Mouse (Mus musculus) kidney, postnatal 4 days (tissue): Measurements from ENCODE around the gene Epor.
A peak's percentile ranks its signal among the peaks of the same experiment; 100 is the strongest.

Experiments used
- DNase-seq, 2 experiments: peaks; one replicate each; pipeline ENCODE4 v3.0.0; 2021; ENCODE audit warnings: mixed read lengths in 2 of 2

The Epor gene

DNA sequence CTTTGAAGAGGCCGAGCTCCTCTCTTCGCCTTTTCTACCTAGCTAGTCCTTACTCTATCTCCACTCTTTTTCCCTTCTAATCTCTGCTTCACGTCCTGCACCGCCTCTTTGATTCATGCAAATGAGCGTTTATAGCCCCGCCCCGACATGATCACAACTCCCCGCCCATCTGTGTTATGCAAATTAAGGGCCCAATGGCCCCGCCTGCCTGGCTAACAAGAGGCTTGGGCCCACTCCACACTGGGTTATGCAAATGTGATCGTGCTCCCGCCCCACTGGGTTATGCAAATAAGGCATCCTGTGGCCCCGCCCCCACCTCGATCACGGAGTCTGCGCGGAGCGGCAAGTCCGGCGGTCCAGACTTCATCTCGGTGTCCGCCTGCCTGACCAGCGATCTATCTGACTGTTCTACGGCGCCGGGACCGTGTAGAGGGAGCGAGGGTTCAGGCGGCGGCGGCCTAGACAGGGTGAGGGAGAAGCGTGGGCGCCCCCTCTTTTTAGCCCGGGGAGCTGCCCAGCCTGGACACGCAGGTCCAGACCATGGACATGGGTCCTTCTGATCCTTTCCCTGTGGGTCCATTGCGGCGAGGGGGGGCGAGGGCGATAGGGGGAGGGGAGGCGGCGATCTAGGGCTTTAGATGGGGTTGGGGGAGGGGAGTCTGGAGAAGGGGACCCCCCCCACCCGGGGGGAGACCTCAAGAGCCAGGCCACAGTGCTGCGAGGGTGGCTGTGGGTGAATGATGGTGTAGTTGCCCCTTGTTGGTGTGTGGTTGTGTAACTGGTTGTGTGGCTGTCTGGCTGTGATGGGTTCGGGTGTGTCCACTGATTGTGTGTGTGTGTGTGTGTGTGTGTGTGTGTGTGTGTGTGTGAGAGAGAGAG is 26.4 kb downstream of the Epor start, which contains the start of gene Plppr2:
Gene Plppr2, plus strand, starts transcription at position 342 of the 879 bp plus-strand sequence.
- DNase-seq, result peak; percentile 99

DNA sequence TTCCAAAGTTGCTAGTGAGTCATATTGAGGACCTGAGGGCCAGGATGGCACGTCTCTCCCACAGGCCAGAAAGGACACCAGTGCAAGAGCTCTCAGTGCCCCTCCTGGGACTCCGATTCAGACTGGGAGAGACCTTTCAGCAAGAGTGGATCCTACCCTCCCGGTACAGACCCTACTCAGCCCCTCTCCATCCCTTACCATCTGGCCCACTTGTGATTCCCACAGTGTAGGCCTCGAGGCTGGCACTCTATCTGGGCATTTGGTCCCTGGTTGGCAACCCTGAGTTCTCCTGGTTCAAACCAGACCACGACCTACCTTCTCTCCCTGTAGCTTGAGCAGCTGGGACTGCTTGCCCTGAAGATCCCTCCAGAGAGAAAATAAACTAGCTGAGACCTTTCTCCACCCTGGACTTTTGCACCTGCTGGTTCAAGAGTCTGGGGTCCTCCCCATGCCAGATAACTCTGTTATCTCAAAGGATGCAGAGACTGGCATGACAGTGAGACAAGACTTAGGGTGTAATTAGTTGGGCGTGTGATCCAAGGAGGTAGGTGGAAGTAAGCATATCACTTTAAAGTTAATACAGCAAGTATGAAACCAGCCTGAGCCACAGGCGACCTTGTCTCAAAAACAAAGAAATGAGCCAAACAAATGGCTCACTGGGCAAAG is 27.7 kb downstream of the Epor start:
- DNase-seq, result no peak

DNA sequence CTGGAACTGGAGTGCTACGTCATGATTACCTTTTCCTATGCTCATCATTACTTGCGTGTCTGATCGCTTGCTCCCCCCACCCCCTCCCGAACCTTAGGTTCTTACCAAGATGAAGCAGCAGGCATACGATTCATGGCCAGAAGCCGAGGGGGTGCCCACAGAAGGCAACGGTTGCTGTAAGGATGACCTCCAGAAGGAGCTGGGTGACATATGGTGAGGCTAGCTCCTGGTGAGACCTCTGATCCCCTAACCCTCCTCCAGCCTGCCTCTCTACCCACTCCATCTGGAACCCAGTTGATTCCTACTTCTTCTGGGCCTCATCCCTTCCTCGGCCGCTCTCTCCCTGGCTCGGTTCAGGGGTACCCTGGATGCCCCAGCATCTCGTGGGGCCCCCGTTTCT is 29.3 kb downstream of the Epor start:
- DNase-seq, result no peak

DNA sequence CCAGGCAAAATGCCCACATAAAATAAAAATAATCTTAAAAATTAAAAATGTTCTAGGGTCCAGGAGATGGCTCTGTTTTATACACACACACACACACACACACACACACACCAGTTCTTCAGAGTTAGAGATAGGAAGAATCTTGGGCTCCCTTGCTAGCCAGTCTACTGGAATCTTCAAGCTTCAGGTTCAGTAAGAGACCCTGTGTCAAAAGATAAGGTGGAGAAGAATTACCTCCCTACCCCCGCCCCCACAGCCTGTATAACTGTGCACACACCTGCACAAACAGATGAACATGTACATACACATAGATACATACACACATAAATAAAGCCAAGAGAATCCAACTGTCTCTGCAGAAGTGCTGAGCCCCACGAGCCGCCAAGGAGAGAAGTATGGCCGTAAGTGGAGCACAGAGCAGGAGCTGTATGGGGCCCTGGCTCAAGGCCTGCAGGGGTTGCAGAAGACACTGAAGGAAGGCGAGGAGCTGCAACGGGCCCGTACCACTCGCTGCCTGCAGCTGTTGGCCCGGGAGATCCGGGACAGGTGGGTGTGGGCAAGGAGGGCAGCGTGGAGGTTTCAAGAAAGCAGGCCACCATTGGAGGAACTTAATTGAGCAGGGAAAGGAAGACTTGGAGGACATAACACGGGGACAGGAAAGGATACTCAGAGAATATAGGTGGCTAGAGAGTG is 30.7 kb downstream of the Epor start:
- no peak for DNase-seq

DNA sequence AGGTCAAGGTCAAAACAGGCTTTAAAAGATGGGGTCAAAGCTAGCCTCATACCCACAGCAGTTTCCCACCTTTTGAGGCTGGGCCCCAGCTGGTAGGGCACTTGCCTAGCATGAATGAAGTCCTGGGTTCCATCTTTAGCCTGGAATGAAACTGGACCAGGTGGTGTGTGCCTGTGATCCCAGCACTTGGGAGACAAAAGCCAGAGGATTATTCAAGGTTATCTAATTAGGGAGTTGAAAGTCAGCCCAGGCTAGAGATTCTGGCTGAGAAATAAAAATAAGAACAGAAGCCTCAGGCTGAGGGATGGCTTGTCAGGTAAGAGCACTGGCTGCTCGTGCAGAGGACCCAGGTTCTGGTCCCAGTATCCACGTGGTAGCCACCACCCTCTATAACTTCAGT is 31.3 kb downstream of the Epor start:
- DNase-seq, result no peak

DNA sequence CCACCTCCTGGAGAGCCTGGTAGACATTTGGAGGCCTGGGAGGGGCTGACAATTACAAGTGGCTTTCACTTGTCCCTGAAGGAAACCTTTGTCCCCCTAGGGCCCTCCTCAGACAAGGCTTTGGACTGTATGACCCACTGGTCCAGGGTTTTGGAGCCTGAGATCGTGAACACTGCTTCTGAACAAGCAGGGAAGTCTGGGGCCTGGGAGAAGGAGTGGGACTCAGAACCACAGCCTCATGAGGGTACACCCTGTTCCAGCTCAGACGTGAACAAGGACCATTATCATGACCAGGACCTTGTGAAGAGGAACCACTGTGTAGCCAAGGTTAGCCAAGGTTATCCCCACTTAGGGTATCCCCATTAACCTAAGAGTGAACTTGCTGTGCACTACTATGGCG is 34.1 kb downstream of the Epor start:
- DNase-seq, result no peak

DNA sequence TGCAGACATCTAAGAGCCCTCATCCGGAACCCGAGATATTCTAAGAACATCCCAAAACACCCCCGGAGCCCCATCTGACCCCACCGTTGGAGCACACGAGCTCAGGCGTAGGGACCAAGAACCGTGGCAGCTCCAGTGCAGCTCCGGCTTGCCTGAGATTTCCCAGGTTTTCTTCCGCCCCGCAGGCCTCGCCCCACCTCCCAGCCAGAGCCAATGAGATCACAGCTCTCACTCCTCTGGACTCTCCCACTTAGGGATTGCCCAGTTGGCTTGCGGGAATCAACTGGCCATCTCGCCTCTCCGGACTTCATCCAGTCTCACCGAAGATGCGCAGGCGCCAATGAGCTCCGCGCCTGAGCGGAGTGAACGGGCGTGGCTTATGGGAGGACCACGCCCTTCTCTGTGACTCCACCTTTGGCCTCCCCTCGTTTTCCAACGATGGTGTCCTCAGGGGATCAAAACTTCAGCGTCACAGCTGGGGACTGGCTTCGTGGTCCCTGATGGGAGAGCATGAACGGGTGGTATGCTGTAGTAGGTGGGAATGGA is 36.0 kb downstream of the Epor start, which contains the start of the genes Ccdc159 and Tmem205:
Gene Ccdc159, plus strand, starts transcription at position 264 of the 546 bp plus-strand sequence.
Gene Tmem205, minus strand, starts transcription at position 349 of the 546 bp plus-strand sequence.
- DNase-seq, result peak; percentile 91 to 96

DNA sequence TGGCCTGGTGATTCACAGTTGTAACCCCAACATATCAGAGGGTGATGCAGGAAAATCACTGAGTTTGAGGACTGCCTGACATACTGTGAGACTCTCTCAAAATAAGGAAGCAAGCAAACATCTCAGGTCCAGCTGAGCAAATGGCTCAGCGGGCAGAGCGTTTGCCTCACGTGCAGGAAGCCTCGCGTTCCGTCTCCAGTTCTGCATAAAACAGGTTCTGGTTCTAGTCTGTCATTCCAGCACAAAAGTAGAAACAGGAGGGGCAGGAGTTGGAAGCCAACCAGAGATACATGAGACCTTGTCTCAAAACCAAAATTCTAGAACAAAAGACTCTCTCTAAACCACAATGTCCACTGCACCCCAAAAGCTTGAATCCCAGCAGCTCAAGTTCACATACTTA is 36.5 kb downstream of the Epor start:
- DNase-seq, result peak; percentile 26 to 42

DNA sequence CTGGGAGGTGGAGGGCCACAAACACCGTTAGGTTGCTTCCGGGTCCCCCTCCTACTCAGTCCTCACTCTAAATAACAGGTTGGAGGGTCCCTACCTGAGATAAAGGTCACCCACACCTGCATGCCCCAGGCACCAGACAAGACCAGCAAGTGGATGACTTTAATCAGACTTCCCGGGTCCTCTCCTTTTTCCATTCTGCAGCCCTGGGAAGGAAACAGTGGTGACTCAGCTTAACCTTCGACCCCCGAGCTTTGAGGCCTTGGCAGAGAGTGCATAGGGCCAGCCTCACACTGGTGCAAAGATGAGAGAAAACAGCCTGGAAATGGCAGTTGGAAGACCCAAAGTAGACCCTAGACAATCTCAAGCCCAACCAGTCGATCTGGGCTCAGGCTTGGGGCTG is 37.2 kb downstream of the Epor start:
- DNase-seq, result peak in 1 of 2 experiments; percentile 31

DNA sequence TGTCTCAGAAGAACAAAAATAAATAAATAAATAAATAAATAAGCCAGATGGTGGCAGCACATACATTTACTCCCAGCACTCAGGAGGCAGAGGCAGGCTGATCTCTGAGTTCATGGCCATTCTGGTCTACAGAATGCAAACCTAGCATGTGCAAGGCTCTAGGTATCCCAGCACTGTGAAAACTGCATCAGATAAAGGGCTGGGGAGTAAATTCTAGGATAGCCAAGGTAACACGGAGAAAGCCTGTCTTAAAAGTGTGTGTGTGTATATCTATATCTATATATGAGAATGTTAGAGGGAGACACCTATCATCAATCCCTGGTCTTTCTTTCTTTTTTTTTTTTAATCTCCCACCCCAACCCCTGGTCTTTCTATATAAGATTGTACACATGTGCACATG is 37.8 kb downstream of the Epor start:
- no peak for DNase-seq

DNA sequence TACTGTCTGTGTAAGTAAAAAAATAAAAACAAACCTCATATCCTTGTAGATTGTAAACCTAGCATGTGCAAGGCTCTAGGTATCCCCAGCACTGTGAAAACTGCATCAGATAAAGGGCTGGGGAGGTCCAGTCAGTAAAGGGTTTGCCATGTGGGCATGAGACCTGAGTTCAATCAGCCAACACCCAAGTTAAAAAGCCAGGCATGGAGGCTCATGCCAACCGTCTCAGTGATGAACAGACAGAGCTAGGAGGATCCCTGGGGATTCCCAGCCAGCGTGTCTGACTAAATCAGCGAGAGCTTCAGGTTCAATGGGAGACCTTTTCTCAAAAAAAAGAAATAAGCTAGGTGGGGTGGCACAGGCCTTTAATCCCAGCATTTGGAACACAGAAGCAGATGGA is 38.3 kb downstream of the Epor start:
- DNase-seq, result no peak

DNA sequence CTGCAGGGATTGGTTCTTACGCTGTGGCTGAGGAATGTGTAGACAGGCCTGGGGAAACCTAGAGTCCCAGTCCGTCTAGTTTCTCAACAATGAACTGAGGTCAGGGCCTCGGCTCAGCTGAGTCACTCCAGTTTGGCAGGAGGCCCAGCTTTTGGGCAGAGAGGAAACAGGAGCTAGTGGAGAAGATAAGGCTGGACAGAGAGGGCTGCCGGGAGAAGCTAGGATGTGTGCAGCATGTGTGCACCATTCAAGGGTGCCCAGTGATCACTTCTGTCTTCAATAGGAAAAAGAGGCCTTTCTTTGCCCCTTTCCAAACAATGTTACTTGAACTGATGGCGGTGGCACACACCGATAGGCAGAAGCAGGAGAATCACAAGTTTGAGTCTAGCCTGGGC is 39.2 kb downstream of the Epor start:
- DNase-seq, result peak; percentile 84 to 89

DNA sequence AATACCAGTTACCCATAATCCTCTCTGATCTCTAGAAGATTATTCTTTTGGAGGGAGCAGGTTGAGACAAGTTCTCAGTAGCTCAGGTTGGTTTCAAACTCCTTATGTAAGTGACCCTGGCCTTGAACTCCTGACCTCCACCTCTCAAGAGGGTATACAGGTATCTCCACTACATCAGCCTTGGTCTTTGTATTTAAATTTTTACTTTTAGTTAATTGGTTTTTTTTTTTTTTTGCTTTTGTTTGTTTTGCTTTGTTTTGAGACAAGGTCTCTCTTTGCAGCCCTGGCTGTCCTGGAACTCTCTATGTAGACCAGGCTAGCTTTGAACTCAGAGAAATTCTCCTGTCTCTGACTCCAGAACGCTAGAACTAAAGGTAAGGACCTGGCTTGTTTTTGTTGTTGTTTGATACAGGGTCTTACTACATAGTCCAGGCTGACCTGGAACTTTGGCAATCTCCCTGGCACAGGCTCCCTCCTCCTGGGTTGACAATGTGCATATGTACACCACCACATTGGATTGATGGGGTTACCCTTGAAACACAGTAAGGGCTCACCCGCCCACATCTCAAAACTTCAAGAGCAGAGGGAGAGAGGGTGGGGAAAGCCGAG is 39.7 kb downstream of the Epor start:
- no peak for DNase-seq

DNA sequence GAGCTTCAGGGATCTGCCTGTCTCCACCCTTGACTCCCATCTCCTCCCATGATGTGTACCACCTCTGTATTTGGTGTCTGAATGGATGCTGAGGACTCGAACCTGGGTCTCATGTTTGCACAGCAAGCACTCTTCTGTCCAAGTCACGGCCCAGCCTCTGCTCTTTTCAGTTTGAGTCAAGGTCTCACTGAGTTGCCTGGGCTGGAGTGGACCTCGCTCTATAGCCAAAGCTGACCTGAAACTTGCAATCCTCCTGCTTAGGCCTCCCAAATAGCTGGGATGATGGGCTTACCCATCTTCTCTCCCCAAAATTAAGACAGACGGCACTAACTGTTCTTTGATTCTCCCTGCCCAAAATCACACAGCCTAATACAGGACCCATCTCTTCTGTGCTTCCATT is 40.3 kb downstream of the Epor start:
- DNase-seq, result no peak

DNA sequence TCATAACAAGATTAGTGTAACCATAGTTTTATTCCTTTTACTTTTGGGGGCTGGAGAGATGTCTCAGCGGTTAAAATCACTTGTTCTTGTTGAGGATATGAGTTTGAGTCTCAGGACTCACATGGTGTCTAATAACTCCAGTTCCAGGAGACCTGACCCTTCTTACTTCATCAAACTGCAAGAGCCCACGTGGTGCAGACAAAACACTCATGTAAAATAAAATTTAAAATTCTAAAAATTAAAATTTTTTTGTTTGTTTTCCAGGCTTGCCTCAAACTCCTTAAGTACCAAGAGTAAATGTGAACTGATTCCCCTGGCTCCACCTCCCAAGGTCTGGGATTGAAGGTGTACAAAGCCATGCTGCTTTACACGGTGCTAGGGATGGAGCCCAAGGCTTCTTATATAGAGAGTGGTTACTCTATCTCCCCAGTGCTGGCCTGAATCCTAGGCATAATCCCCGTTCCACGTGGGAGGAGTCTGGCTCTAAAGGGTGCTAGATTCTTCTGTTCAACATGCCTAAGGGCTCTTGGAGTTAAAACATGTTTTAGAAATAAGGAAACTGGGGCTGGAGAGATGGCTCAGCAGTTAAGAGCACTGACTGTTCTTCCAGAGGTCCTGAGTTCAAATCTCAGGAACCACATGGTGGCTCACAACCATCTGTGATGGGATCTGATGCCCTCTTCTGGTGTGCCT is 44.5 kb downstream of the Epor start:
- no peak for DNase-seq

DNA sequence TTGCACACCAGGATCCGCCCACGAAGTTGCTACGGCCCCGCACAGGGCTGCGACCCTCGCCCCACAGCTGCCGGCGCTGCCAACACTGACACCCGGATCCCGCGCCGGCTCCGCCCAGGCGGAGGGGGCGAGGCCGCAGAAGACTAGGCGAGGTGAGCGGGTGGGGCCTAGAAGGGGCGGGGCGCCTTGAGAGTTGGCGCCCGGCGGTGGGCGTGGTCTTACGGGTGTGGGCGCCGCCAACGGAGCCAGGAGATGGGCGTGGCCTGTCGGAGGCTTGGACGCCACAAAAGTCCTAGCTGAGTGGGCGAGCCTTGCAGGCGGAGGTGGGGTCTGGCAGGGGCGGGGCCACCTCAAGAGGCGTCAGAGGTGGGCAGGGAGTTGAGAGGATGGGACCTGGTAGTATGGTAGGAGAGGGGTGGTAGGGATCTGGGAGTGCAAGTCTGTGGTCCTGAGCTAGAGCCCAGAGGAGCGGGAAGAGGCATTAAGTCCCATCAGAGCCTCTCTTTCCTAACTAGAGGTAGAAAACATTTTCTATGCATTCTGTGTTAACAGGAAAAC is 45.2 kb downstream of the Epor start, which contains the start of gene Rab3d:
Gene Rab3d, minus strand, starts transcription at position 158 of the 558 bp plus-strand sequence.
- DNase-seq, result peak; percentile 98 to 99

DNA sequence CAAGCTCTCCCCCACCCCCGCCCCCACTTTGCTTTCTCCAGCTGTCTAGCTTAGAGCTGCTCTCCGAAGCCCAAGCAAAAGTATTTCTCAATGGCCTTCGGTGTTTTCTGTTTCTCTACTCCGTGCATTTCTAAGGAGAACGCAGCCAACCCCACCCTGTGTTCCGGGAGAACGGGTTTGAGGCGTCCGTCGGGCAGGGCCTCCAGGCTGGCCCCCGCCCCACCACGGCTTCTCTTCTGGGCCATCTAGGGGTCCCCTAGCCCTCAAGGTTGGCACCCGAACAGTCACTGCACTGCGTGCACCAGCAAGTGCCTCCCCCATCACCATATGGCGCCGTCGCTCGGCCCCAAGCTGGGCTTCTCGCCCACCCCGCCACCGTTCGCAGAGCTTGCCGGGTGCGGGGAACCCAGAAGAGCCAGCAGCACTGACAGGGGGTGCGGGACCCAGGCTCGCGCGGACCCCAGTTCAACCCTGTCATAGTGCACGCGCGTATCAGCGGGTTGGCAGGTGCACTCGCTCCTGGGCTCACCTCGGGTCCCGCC is 45.7 kb downstream of the Epor start:
- no peak for DNase-seq

DNA sequence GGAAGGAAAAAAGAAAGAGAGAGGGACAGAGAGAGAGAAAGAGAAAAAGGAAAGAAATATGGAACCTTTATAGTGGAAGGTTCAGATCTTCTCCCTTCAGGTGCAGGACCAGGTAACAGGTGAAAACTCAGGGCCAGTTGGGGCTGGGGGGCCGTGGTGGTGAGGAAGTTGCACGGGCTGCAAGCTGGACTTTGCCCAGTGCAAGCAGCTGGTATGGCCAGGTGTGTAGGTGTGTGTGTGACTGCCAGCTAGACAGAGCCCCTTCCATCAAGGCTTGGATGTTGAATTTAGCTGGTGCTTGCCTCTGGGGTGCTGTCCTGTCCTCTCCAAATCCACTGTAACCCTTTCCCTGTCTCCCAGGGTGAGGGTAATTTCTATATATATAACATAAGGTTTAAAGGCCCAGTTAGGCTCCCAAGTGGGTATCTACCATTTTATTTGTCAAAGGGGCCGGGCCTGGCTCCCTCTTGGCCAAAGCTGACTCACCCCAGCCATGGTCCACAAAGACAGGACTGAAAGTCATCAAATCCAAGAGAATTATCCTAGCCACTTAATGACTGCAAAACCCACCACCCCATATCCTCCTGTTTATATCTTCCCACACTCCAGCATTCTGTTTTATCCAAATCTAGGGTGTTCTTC is 46.3 kb downstream of the Epor start:
- no peak for DNase-seq

DNA sequence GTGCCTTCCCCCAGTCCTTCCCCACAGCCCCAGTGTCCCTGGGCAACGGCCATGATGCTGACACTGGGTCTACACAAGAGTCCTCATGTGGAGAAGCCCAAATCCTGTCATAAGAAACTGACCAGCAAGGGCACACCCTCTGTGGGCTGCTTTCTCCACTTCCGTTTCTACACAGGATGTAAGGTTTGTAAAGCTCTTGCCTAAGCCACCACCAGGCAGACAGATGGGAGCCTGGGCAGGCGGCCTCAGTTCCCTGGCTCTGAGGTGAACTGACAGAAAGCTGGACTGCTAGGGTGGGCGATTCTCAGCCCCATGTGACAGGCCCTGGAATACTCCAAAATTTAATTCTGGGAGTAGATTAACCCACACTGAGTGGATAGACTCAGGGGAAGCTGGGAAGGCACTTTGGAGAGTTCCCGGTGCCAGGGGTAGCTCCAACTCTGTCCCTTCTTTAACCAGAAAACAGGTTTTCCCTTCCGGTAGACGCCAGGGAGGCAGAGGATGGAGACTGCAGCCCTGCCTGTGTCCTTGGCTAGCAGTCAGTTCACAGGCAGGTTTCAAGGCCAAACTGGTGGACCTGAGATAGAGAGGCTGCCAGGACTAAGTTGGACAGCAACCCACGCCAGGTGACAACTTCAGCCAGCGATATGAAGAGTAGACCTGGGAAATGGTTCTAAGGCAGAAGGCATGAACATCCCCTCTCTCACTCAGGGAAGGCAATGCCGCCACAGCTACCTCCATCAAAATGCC is 53.7 kb downstream of the Epor start:
- no peak for DNase-seq
